Mouse (Mus musculus): ENCODE data around the gene Rpl6. TPM values are rescaled to one million over a fixed set of nuclear protein-coding genes. Genes with fewer than 3 reads are reported as not detected.
"Not testable (repeated sequence)": the region's sequence is repeated elsewhere in the genome, so short reads cannot be mapped to it uniquely, and the experiment has no call there.

Rpl6 gene
- total and polyA plus RNA-seq, 2 experiments from 2014 or later, result 343 to 359 TPM

DNA sequence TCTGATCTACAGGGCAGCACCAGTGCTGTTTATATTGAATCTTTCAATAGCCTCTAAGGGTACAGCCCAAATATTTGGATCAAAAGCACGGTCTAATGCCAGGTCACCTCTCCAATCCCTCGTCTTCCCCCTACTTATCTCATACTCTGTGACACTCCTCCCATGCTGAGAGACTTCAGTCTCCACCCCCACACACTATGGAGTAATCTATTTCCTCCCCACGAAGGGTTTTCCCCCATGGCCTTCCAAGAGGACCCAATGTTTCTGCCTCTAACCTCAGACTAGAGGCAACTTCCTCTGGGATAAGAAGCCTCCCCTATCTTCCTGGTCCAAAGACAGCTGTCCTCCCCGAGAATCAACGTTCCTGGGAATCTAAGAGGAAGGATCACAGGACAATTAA is 7.5 kb upstream of the Rpl6 start:
- DNase-seq (ENCODE audit: low spot score), result no peak
- H3K27me3 ChIP-seq (ENCODE audit: insufficient read depth, low read length), result no peaks in the 10 kb centered on the region
- no peak for ATAC-seq
- H3K4me2 ChIP-seq (ENCODE audit: low read depth, low read length), result no peak overlapping the region
- H3K4me3 ChIP-seq (ENCODE audit: low read length), result no peak overlapping the region
- no peak overlapping the region for H3K27ac ChIP-seq
- H3K9me3 ChIP-seq (ENCODE audit: low read length), result no peaks in the 10 kb centered on the region
- H3K36me3 ChIP-seq (ENCODE audit: insufficient read depth, low read length), result no peaks in the 10 kb centered on the region
- H3K4me1 ChIP-seq (ENCODE audit: insufficient read depth, low read length), result no peaks in the 10 kb centered on the region
- no peak overlapping the region for H3K9ac ChIP-seq (replicated peaks; ENCODE audit: low read length)
- 59% methylated on average over 5 of the region's 5 CpGs for WGBS
- TF ChIP-seq CTCF (IDR thresholded peaks at IDR 0.05; ENCODE audit: low read depth), result no peak

- H3K4me3 ChIP-seq (ENCODE audit: low read length), result no peak overlapping the region
- no peak overlapping the region for H3K27ac ChIP-seq
- DNase-seq (ENCODE audit: low spot score), result no peak
- H3K36me3 ChIP-seq (ENCODE audit: insufficient read depth, low read length), result no peaks in the 10 kb centered on the region
- H3K27me3 ChIP-seq (ENCODE audit: insufficient read depth, low read length), result no peaks in the 10 kb centered on the region
- H3K9me3 ChIP-seq (ENCODE audit: low read length), result no peaks in the 10 kb centered on the region
- ATAC-seq, result no peak
- 81% methylated on average over 2 of the region's 2 CpGs for WGBS
- TF ChIP-seq CTCF (IDR thresholded peaks at IDR 0.05; ENCODE audit: low read depth), result no peak
- no peaks in the 10 kb centered on the region for H3K4me1 ChIP-seq (ENCODE audit: insufficient read depth, low read length)
- H3K9ac ChIP-seq (replicated peaks; ENCODE audit: low read length), result no peak overlapping the region
- H3K4me2 ChIP-seq (ENCODE audit: low read depth, low read length), result no peak overlapping the region
Measured at GRCm38 (mm10) chr5:121197337-121197736, 6.9 kb upstream of the Rpl6 start.

DNA sequence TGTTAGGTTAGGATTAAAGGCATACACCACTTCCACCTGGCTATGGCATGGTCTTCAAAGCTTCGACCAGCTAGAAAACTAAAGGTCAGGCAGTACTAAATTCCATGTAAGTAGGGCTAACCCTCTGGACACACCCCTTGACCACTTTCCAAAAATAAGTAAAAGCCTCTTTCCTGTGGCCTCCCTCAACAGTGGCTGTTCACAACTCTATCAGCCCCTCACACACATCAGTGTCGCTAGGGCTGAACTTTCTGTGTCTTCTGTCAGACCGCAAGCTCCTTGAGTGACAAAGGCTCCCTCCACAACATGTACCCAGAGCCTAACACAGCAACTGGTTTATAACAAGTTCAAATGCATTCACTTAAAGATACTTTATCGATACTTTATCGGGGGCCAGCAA is 5.9 kb upstream of the Rpl6 start:
- H3K27me3 ChIP-seq (ENCODE audit: insufficient read depth, low read length), result no peaks in the 10 kb centered on the region
- ATAC-seq (no peak), DNase-seq (ENCODE audit: low spot score) (no peak)
- no peak overlapping the region for H3K9ac ChIP-seq (replicated peaks; ENCODE audit: low read length)
- no peak for TF ChIP-seq CTCF (IDR thresholded peaks at IDR 0.05; ENCODE audit: low read depth)
- H3K9me3 ChIP-seq (ENCODE audit: low read length), result no peaks in the 10 kb centered on the region
- 88% methylated on average over 5 of the region's 5 CpGs for WGBS
- H3K27ac ChIP-seq, result no peak overlapping the region
- no peak overlapping the region for H3K4me2 ChIP-seq (ENCODE audit: low read depth, low read length)
- no peaks in the 10 kb centered on the region for H3K36me3 ChIP-seq (ENCODE audit: insufficient read depth, low read length)
- no peak overlapping the region for H3K4me3 ChIP-seq (ENCODE audit: low read length)
- no peaks in the 10 kb centered on the region for H3K4me1 ChIP-seq (ENCODE audit: insufficient read depth, low read length)

GRCm38 (mm10) chr5:121201739-121202138 is 2.5 kb upstream of the Rpl6 start:
- 54% methylated on average over 3 of the region's 3 CpGs for WGBS
- Histone ChIP-seq H3K27me3 (ENCODE audit: insufficient read depth, low read length) (no peaks in the 10 kb centered on the region), H3K36me3 (ENCODE audit: insufficient read depth, low read length) (peaks cover 8% of the 10 kb centered on the region), H3K4me3 (ENCODE audit: low read length) (no peak overlapping the region), H3K9ac (replicated peaks; ENCODE audit: low read length) (no peak overlapping the region), H3K9me3 (ENCODE audit: low read length) (no peaks in the 10 kb centered on the region), H3K4me1 (ENCODE audit: insufficient read depth, low read length) (no peaks in the 10 kb centered on the region), H3K27ac (no peak overlapping the region), H3K4me2 (ENCODE audit: low read depth, low read length) (no peak overlapping the region)
- ATAC-seq, result no peak
- TF ChIP-seq CTCF (IDR thresholded peaks at IDR 0.05; ENCODE audit: low read depth), result peak; percentile 66
- DNase-seq (ENCODE audit: low spot score), result peak; percentile 80

- no peak for TF ChIP-seq CTCF (IDR thresholded peaks at IDR 0.05; ENCODE audit: low read depth)
Measured at GRCm38 (mm10) chr5:121202467-121202866, 1.8 kb upstream of the Rpl6 start.

DNA sequence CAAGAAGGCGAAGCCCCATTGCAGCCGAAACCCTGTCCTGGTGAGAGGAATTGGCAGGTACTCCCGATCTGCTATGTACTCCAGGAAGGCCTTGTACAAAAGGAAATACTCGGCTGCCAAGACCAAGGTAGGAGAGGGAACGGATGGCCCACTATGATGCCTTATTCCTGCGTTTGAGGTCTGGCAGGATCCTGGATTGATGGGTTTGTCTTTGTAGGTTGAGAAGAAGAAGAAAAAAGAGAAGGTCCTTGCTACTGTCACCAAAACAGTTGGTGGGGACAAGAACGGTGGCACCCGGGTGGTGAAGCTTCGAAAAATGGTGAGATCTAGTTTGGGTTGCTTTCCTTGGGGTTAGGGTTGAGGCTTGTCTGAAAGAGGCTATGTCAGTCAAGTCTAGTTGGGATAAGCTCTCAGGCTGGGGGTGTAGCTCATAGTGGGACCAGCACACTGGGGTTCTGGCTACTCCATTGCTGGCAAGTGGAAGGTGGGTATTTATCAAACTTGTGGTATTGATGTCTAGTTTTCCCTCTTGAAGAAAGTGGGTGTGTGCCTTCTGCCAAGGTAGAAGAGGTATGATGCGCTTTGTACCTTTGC is 1.4 kb downstream of the Rpl6 start:
- not testable (repeated sequence) for H3K9me3 ChIP-seq (ENCODE audit: low read length); H3K27me3 ChIP-seq (ENCODE audit: insufficient read depth, low read length); H3K4me1 ChIP-seq (ENCODE audit: insufficient read depth, low read length); H3K27ac ChIP-seq; DNase-seq (ENCODE audit: low spot score); ATAC-seq
- Histone ChIP-seq H3K4me2 (ENCODE audit: low read depth, low read length) (peak overlapping the region; percentile 82), H3K9ac (replicated peaks; ENCODE audit: low read length) (peak overlapping the region; percentile 94), H3K36me3 (ENCODE audit: insufficient read depth, low read length) (peaks cover 39% of the 10 kb centered on the region), H3K4me3 (ENCODE audit: low read length) (peak overlapping the region; percentile 93)
- WGBS, result 68% methylated on average over 8 of the region's 10 CpGs

More at GRCm38 (mm10) chr5:121202467-121202866, 1.8 kb upstream of the Rpl6 start:
- Histone ChIP-seq H3K36me3 (ENCODE audit: insufficient read depth, low read length) (peaks cover 16% of the 10 kb centered on the region), H3K4me3 (ENCODE audit: low read length) (no peak overlapping the region), H3K4me1 (ENCODE audit: insufficient read depth, low read length) (no peaks in the 10 kb centered on the region), H3K9ac (replicated peaks; ENCODE audit: low read length) (no peak overlapping the region), H3K27ac (no peak overlapping the region), H3K27me3 (ENCODE audit: insufficient read depth, low read length) (no peaks in the 10 kb centered on the region), H3K4me2 (ENCODE audit: low read depth, low read length) (no peak overlapping the region), H3K9me3 (ENCODE audit: low read length) (no peaks in the 10 kb centered on the region)
- DNase-seq (ENCODE audit: low spot score), result no peak
- ATAC-seq, result no peak
- WGBS, result 92% methylated on average over 1 of the region's 1 CpGs

DNA sequence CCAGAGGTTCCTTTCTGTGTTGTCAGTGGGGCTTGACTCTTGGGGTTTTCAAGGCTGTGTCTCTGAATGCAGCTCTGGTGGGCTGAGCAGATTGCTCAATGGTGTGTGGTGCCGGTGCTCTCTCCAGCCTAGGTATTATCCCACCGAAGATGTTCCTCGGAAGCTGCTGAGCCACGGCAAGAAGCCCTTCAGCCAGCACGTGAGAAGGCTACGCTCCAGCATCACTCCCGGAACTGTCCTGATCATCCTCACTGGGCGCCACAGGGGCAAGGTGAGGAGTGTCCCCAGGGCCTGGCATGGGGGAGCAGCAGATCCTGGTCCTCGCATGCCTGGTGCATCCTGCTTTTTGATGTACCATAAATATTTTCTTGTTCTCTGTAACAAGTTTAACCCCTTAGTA is 2.3 kb downstream of the Rpl6 start:
- Histone ChIP-seq H3K4me2 (ENCODE audit: low read depth, low read length) (no peak overlapping the region), H3K9me3 (ENCODE audit: low read length) (no peaks in the 10 kb centered on the region), H3K27me3 (ENCODE audit: insufficient read depth, low read length) (no peaks in the 10 kb centered on the region), H3K9ac (replicated peaks; ENCODE audit: low read length) (no peak overlapping the region), H3K4me3 (ENCODE audit: low read length) (no peak overlapping the region), H3K36me3 (ENCODE audit: insufficient read depth, low read length) (peaks cover 48% of the 10 kb centered on the region), H3K27ac (no peak overlapping the region), H3K4me1 (ENCODE audit: insufficient read depth, low read length) (no peaks in the 10 kb centered on the region)
- DNase-seq (ENCODE audit: low spot score) (no peak), ATAC-seq (no peak)
- WGBS, result 83% methylated on average over 9 of the region's 9 CpGs
- TF ChIP-seq CTCF (IDR thresholded peaks at IDR 0.05; ENCODE audit: low read depth), result no peak
